Mouse (Mus musculus) CH12.LX (cell line): ENCODE data around the gene Dusp2. TPM values are rescaled to one million over a fixed set of nuclear protein-coding genes. Genes with fewer than 3 reads are reported as not detected.

Source experiments
- DNase-seq: peaks from one replicate; pipeline ENCODE4 v3.0.0-alpha.2; 2013; ENCODE audit errors: extremely low read depth
- H3K27ac ChIP-seq: 2 replicates; pipeline ENCODE4 v1.5.1; 2012; ENCODE audit warnings: low read depth, mild to moderate bottlenecking, control low read depth, moderate library complexity; ENCODE audit not compliant: insufficient read depth
- H3K27me3 ChIP-seq: replicated peaks from 2 replicates; pipeline ENCODE3; 2012; ENCODE audit warnings: inconsistent platforms
- H3K36me3 ChIP-seq, 2 experiments: replicated peaks in 1 of 2; 2 replicates each; pipeline versions ENCODE3 to v1.6.1; 2012; ENCODE audit warnings: inconsistent platforms in 1 of 2, low read length in 1 of 2, mild to moderate bottlenecking in 1 of 2, mixed read lengths in 1 of 2, moderate library complexity in 1 of 2; ENCODE audit not compliant: control insufficient read depth in 1 of 2, insufficient read depth in 1 of 2
- H3K4me1 ChIP-seq, 2 experiments: 2 replicates each; pipeline ENCODE4 v1.6.1; 2012; ENCODE audit warnings: inconsistent platforms in 1 of 2, moderate library complexity in 1 of 2; ENCODE audit not compliant: insufficient read depth in 2 of 2, control insufficient read depth in 1 of 2
- H3K4me2 ChIP-seq: 2 replicates; pipeline ENCODE4 v1.6.1; 2012; ENCODE audit warnings: low read depth, mild to moderate bottlenecking, control low read depth; ENCODE audit not compliant: poor library complexity, insufficient read depth, severe bottlenecking
- H3K4me3 ChIP-seq, 3 experiments: fragments of 150-350 bp in 1 of 3; sonication (generic) in 1 of 3; replicated peaks in 1 of 3; 2 replicates each; pipeline versions ENCODE3 to v1.5.1; 2011 to 2012; ENCODE audit warnings: low read depth in 2 of 3, low read length in 2 of 3, mild to moderate bottlenecking in 2 of 3, moderate library complexity in 2 of 3, control low read depth in 1 of 3, improper control_type of control experiment in 1 of 3, inconsistent platforms in 1 of 3, mixed read lengths in 1 of 3; ENCODE audit not compliant: poor library complexity in 1 of 3
- H3K79me2 ChIP-seq: replicated peaks from 2 replicates; pipeline ENCODE4 v1.6.1; 2012; ENCODE audit warnings: mild to moderate bottlenecking, moderate library complexity; ENCODE audit not compliant: control insufficient read depth, poor library complexity, insufficient read depth, severe bottlenecking; ENCODE audit errors: extremely low read depth
- H3K9ac ChIP-seq: 2 replicates; pipeline ENCODE4 v1.6.1; 2012; ENCODE audit warnings: low read depth, mild to moderate bottlenecking, control low read depth, moderate library complexity; ENCODE audit not compliant: insufficient read depth
- H3K9me3 ChIP-seq: replicated peaks from 2 replicates; pipeline ENCODE3; 2012; ENCODE audit warnings: low read length, inconsistent platforms, mixed read lengths
- CHD1 ChIP-seq: IDR thresholded peaks from 2 replicates; pipeline ENCODE4 v1.6.1; 2012; ENCODE audit warnings: low read depth, low read length, improper control_type of control experiment, inconsistent platforms
- CTCF ChIP-seq, 2 experiments: IDR thresholded peaks in 1 of 2; conservative IDR thresholded peaks in 1 of 2; 2 replicates each; pipeline ENCODE4 v1.5.1; 2011 to 2012; ENCODE audit warnings: low read depth in 2 of 2, low read length in 2 of 2, improper control_type of control experiment in 1 of 2, inconsistent platforms in 1 of 2, mild to moderate bottlenecking in 1 of 2, moderate library complexity in 1 of 2
- E2F4 ChIP-seq: IDR thresholded peaks from 2 replicates; pipeline ENCODE4 v1.6.1; 2011; ENCODE audit warnings: low read depth, low read length, improper control_type of control experiment; ENCODE audit not compliant: insufficient replicate concordance
- ELF1 ChIP-seq: IDR thresholded peaks from 2 replicates; pipeline ENCODE4 v1.6.1; 2014; ENCODE audit warnings: low read depth, mild to moderate bottlenecking, inconsistent platforms, low read length, improper control_type of control experiment
- ETS1 ChIP-seq: conservative IDR thresholded peaks from 2 replicates; pipeline ENCODE4 v1.6.1; 2012; ENCODE audit warnings: low read depth, mild to moderate bottlenecking, inconsistent platforms, low read length, improper control_type of control experiment, moderate library complexity
- GABPA ChIP-seq: IDR thresholded peaks from 2 replicates; pipeline ENCODE4 v1.6.1; 2012; ENCODE audit warnings: low read depth, low read length, improper control_type of control experiment, inconsistent platforms; ENCODE audit not compliant: insufficient replicate concordance
- JUND ChIP-seq: conservative IDR thresholded peaks from 2 replicates; pipeline ENCODE4 v1.6.1; 2011; ENCODE audit warnings: low read depth, low read length, improper control_type of control experiment
- MAFK ChIP-seq: IDR thresholded peaks from 2 replicates; pipeline ENCODE4 v1.6.1; 2011; ENCODE audit warnings: low read length, improper control_type of control experiment; ENCODE audit not compliant: insufficient replicate concordance
- MEF2A ChIP-seq: IDR thresholded peaks from 2 replicates; pipeline ENCODE4 v1.6.1; 2014; ENCODE audit warnings: low read depth, mild to moderate bottlenecking, inconsistent platforms, low read length, improper control_type of control experiment, borderline replicate concordance
- MXI1 ChIP-seq: IDR thresholded peaks from 2 replicates; pipeline ENCODE4 v1.6.1; 2011; ENCODE audit warnings: mild to moderate bottlenecking, low read depth, low read length, improper control_type of control experiment
- NRF1 ChIP-seq: IDR thresholded peaks from 2 replicates; pipeline ENCODE4 v1.6.1; 2014; ENCODE audit warnings: low read depth, mild to moderate bottlenecking, inconsistent platforms, low read length, improper control_type of control experiment, moderate library complexity
- PAX5 ChIP-seq: IDR thresholded peaks from 2 replicates; pipeline ENCODE4 v1.6.1; 2012; ENCODE audit warnings: low read length, inconsistent platforms, mixed read lengths
- POLR2A ChIP-seq: IDR thresholded peaks from 2 replicates; pipeline ENCODE4 v1.6.1; 2011; ENCODE audit warnings: low read depth, mild to moderate bottlenecking, improper control_type of control experiment, low read length
- RCOR1 ChIP-seq: conservative IDR thresholded peaks from 2 replicates; pipeline ENCODE4 v1.6.1; 2012; ENCODE audit warnings: low read depth, mild to moderate bottlenecking, inconsistent platforms, low read length, improper control_type of control experiment
- SIN3A ChIP-seq: IDR thresholded peaks from 2 replicates; pipeline ENCODE4 v1.6.1; 2012; ENCODE audit warnings: low read length, improper control_type of control experiment, inconsistent platforms
- TBP ChIP-seq: conservative IDR thresholded peaks from 2 replicates; pipeline ENCODE4 v1.6.1; 2011; ENCODE audit warnings: low read depth, low read length, improper control_type of control experiment
- USF2 ChIP-seq: conservative IDR thresholded peaks from 2 replicates; pipeline ENCODE4 v1.6.1; 2011; ENCODE audit warnings: low read depth, low read length, improper control_type of control experiment
- ZC3H11A ChIP-seq: IDR thresholded peaks from 2 replicates; pipeline ENCODE4 v1.6.1; 2012; ENCODE audit warnings: low read depth, mild to moderate bottlenecking, inconsistent platforms, low read length, improper control_type of control experiment
- ZMIZ1 ChIP-seq: IDR thresholded peaks from 2 replicates; pipeline ENCODE4 v1.6.1; 2012; ENCODE audit warnings: low read depth, mild to moderate bottlenecking, inconsistent platforms, low read length, improper control_type of control experiment
- dilution Hi-C: fragments of 300-500 bp; cut with MboI; formaldehyde crosslinking; loops from 2 replicates; pipeline ENCODE4 v1.14.3; 2020; ENCODE audit warnings: low sequenced_read_pairs; ENCODE audit not compliant: extremely low pct_unique_long_range_greater_than_20kb, extremely low pct_ligation_motif_present
- in situ Hi-C: fragments of 300-500 bp; cut with MboI; formaldehyde crosslinking; loops from 3 replicates; pipeline ENCODE4 v1.14.3; 2019; ENCODE audit warnings: low sequenced_read_pairs, low pct_ligation_motif_present, low pct_unique_long_range_greater_than_20kb, mixed read lengths
- polyA plus RNA-seq: library from polyadenylated mRNA; unstranded; fragments of >175 nt; gene quantifications from 2 replicates; pipeline ENCODE4 v1.2.1, GENCODE M21; 2012; ENCODE audit warnings: low read depth; ENCODE audit not compliant: insufficient read length
- total RNA-seq, 2 experiments: library from RNA; depleted of rRNA; stranded (reverse); fragments of 300-350 nt in 1 of 2; fragments of >200 nt in 1 of 2; gene quantifications; 2 replicates each; pipeline ENCODE4 v1.2.3; 2012 to 2014

Dusp2 gene
- total and polyA plus RNA-seq, 3 experiments, result 57.8 to 107 (median 81.5) TPM

- Histone ChIP-seq H3K27me3 (peaks cover 10% of the 10 kb centered on the region), H3K4me3 (no peak overlapping the region), H3K36me3 (no peaks in the 10 kb centered on the region), H3K9me3 (no peaks in the 10 kb centered on the region), H3K9ac (no peak overlapping the region), H3K4me2 (no peak overlapping the region), H3K79me2 (no peaks in the 10 kb centered on the region), H3K27ac (no peak overlapping the region), H3K4me1 (peaks cover 9 to 21% of the 10 kb centered on the region in 2 experiments)
- in situ Hi-C loops, result no loop called here
- dilution Hi-C loops, result no loop called here
- TF ChIP-seq ELF1, result no peak
- no peak for TF ChIP-seq SIN3A
- no peak for TF ChIP-seq JUND
- TF ChIP-seq ZMIZ1, result no peak
- no peak for TF ChIP-seq TBP
- TF ChIP-seq ZC3H11A, result no peak
- TF ChIP-seq CHD1, result no peak
- TF ChIP-seq GABPA, result no peak
- no peak for TF ChIP-seq POLR2A
- TF ChIP-seq MEF2A, result no peak
- TF ChIP-seq CTCF (conservative IDR thresholded peaks at IDR 0.05 in 1 of 2, IDR thresholded peaks at IDR 0.05 in 1 of 2; ENCODE audit: low read depth in 2 of 2, low read length in 2 of 2), result no peak
- no peak for TF ChIP-seq USF2
- no peak for TF ChIP-seq E2F4
- TF ChIP-seq ETS1, result no peak
- TF ChIP-seq NRF1, result no peak
- no peak for TF ChIP-seq PAX5
- no peak for TF ChIP-seq MXI1
- DNase-seq, result no peak
These were observed 31.3 kb downstream of the Dusp2 start for GRCm38 (mm10) chr2:127367126-127367820.

- TF ChIP-seq RCOR1 (no peak), ZMIZ1 (no peak), MAFK (no peak)
- Histone ChIP-seq H3K36me3 (no peaks in the 10 kb centered on the region), H3K9me3 (no peaks in the 10 kb centered on the region), H3K27ac (no peak overlapping the region), H3K4me3 (no peak overlapping the region), H3K27me3 (peaks cover 10% of the 10 kb centered on the region), H3K79me2 (no peaks in the 10 kb centered on the region), H3K4me2 (no peak overlapping the region), H3K4me1 (peaks cover 5 to 21% of the 10 kb centered on the region in 2 experiments), H3K9ac (no peak overlapping the region)
- dilution Hi-C loops (no loop called here), in situ Hi-C loops (loop anchor here (5.0 kb wide), 1 partner anchor 37 kb away; no protein-coding TSS in a partner anchor)
- no peak for DNase-seq
These were observed 33.9 kb downstream of the Dusp2 start for GRCm38 (mm10) chr2:127369703-127370376.
